Mouse (Mus musculus) bone marrow macrophage, adult 2 months (primary cell): ENCODE results near the gene Agap1. TPM values are rescaled to one million over a fixed set of nuclear protein-coding genes. Genes with fewer than 3 reads are reported as not detected.
"Not testable (repeated sequence)": the region's sequence is repeated elsewhere in the genome, so short reads cannot be mapped to it uniquely, and the experiment has no call there.

Experiments used
- H3K27ac ChIP-seq: 2 replicates; pipeline ENCODE4 v1.5.1; 2012; ENCODE audit warnings: low read depth, low read length; ENCODE audit not compliant: insufficient read depth
- H3K4me1 ChIP-seq: 2 replicates; pipeline ENCODE4 v1.6.1; 2012; ENCODE audit warnings: low read length; ENCODE audit not compliant: control insufficient read depth, insufficient read depth
- H3K4me3 ChIP-seq: 2 replicates; pipeline ENCODE4 v1.5.1; 2012; ENCODE audit warnings: mild to moderate bottlenecking, low read length, moderate library complexity; ENCODE audit not compliant: insufficient read depth
- CTCF ChIP-seq: IDR thresholded peaks from 2 replicates; pipeline ENCODE4 v1.5.1; 2012; ENCODE audit warnings: low read depth, mild to moderate bottlenecking, low read length, moderate library complexity
- POLR2A ChIP-seq: IDR thresholded peaks from 2 replicates; pipeline ENCODE4 v1.6.1; 2012; ENCODE audit warnings: mild to moderate bottlenecking, low read depth, low read length, borderline replicate concordance
- polyA plus RNA-seq: library from polyadenylated mRNA; stranded (reverse); fragments of >200 nt; gene quantifications from 2 replicates; pipeline ENCODE4 v1.2.4, GENCODE M21; 2012; ENCODE audit not compliant: missing spikeins, insufficient read depth, insufficient read length

Agap1 gene
- polyA plus RNA-seq, 1 experiment: 14.8 TPM

GRCm38 (mm10) chr1:89496204-89496603, 41.6 kb downstream of the Agap1 start:
- H3K27ac ChIP-seq: no peak overlapping the region
- no peak for TF ChIP-seq POLR2A
- no peak for TF ChIP-seq CTCF
- H3K4me3 ChIP-seq: no peak overlapping the region
- no peaks in the 10 kb centered on the region for H3K4me1 ChIP-seq

DNA sequence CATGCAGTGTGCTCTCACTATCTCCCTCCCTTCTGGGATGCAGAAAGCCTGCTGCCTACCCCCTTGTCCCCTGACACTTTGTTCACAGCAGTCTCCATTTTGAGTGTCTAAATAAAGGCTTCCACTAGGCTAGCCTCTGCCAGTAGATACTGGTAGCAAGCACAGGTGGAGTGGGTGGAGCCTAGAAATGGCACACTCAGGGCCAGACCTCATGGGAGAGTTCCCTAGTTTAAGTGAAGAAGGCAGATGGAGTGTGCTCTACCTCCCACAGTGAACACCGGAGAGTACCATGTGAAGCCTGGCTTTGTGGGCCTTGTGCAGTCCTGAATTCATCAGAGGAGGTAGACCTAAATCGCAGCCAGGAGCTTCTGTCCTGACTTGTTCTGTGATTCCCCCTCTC, 46.3 kb downstream of the Agap1 start:
- TF ChIP-seq CTCF (no peak), POLR2A (no peak)
- Histone ChIP-seq H3K4me3 (no peak overlapping the region), H3K27ac (no peak overlapping the region), H3K4me1 (no peaks in the 10 kb centered on the region)

DNA sequence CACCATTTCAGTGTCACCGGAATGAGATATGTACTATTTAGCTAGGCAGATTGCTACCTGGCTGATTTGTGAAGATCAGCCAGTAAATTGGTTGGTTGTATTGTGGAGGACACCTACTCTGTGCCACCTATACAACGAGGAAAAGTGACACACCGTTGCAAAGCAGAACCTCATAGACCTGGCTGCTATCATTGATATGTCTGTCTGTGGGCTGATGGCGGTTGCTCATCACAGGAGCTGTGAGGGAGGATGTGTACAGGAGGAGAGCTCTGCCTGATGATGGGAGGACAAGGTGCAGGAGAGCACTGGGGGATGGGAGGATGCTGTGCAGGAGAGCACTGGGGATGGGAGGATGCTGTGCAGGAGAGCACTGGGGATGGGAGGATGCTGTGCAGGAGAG, 46.7 kb downstream of the Agap1 start:
- no peaks in the 10 kb centered on the region for H3K4me1 ChIP-seq
- no peak overlapping the region for H3K4me3 ChIP-seq
- TF ChIP-seq POLR2A (no peak), CTCF (no peak)
- H3K27ac ChIP-seq: no peak overlapping the region

DNA sequence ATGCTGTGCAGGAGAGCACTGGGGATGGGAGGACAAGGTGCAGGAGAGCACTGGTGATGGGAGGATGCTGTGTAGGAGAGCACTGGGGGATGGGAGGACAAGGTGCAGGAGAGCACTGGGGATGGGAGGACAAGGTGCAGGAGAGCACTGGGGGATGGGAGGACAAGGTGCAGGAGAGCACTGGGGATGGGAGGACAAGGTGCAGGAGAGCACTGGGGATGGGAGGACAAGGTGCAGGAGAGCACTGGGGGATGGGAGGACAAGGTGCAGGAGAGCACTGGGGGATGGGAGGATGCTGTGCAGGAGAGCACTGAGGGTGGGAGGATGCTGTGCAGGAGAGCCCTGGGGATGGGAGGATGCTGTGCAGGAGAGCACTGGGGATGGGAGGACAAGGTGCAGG, 47.3 kb downstream of the Agap1 start:
- not testable (repeated sequence) for H3K4me3 ChIP-seq, H3K4me1 ChIP-seq, H3K27ac ChIP-seq

- TF ChIP-seq CTCF (no peak), POLR2A (no peak)
- H3K27ac ChIP-seq: no peak overlapping the region
- no peaks in the 10 kb centered on the region for H3K4me1 ChIP-seq
- H3K4me3 ChIP-seq: no peak overlapping the region
These were observed 54.6 kb downstream of the Agap1 start for GRCm38 (mm10) chr1:89509196-89509595.

- Histone ChIP-seq H3K4me1 (no peaks in the 10 kb centered on the region), H3K27ac (no peak overlapping the region), H3K4me3 (no peak overlapping the region)
- TF ChIP-seq POLR2A: no peak
- TF ChIP-seq CTCF: no peak
These were observed 55.2 kb downstream of the Agap1 start for GRCm38 (mm10) chr1:89509763-89510340.

DNA sequence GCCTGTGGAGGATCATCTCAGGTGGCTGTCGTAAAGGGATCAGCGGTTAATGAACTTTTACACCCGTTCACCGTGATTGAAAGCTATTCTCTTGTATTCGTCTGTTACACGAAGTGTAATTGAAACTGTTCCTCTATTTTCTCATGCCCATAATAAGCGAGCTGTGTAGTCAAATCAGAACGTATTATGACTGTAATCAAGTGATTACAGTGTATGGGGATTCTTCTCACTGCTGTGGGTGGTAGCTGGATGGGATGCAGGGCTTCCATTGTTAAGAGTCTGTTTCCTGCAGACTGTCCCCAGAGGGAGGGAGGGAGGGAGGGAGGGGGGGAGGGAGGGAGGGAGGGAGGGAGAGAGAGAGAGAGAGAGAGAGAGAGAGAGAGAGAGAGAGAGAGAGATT, 56.1 kb downstream of the Agap1 start:
- H3K4me1 ChIP-seq: no peaks in the 10 kb centered on the region
- no peak for TF ChIP-seq CTCF
- TF ChIP-seq POLR2A: no peak
- H3K27ac ChIP-seq: no peak overlapping the region
- no peak overlapping the region for H3K4me3 ChIP-seq

GRCm38 (mm10) chr1:89513616-89514283, 59.1 kb downstream of the Agap1 start:
- Histone ChIP-seq H3K27ac (no peak overlapping the region), H3K4me1 (no peaks in the 10 kb centered on the region), H3K4me3 (no peak overlapping the region)
- TF ChIP-seq POLR2A (no peak), CTCF (no peak)

DNA sequence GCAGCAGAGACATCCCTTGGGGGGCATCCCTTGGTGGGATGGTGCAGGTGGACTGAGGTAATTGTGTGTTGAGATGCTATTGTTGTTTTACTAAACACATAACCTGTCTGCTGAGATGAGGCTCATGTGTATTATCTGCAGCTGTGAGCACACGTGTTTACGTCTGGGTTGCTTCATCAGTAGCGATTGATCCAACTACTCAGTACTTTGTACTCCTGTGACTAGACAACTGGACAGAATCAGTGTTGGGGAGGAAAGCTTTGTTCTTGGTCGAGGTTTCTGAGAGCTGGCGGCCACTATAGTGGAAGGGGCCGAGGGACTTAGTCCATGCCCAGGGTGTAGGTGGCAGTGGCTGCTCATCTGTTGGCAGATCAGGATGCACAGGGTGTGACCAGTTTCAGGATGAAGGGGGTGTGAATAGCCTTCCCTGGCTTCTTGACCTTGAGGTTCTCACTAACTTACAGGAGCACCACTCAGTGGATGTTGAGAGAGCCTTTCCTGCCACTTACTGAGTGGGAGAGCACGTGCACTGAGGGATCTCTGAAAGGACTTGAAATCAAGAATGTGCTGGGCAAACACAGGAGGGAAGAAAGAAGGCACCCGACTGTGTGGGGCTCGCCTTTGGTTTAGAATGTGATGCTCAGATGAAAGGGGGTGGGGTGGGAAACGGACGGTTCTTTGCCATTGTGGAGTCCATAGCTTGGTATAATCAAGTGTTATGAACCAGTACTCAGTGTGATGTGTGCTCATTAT, 61.4 kb downstream of the Agap1 start:
- no peak for TF ChIP-seq POLR2A
- TF ChIP-seq CTCF: no peak
- H3K4me1 ChIP-seq: no peaks in the 10 kb centered on the region
- H3K4me3 ChIP-seq: no peak overlapping the region
- no peak overlapping the region for H3K27ac ChIP-seq

DNA sequence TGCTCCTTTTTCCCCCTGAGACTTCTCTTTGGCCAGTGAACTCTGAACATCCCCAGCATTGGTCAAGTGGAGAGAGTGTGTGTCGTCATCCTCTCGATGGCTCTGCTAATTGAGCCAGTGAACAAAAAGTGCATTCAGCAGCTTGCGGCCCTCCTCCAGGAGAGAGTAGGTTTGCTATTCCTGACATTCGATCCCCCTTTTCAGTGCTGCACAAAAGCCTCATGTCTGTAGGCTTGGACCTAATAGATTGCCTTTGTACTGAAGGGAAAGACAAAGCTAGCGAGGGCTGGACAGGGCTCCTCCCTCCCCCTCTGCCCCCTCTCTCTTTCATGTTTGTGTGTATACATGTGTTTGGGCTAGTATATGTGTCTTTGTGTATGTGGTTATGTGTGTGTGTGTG, 63.2 kb downstream of the Agap1 start:
- TF ChIP-seq POLR2A: no peak
- no peak for TF ChIP-seq CTCF
- H3K4me1 ChIP-seq: no peaks in the 10 kb centered on the region

More for the DNA sequence above, 63.2 kb downstream of the Agap1 start:
- Histone ChIP-seq H3K27ac (no peak overlapping the region), H3K4me3 (no peak overlapping the region)
